Mouse (Mus musculus) hindbrain, embryonic 16.5 days (tissue): ENCODE data around the gene Tfrc. TPM values are rescaled to one million over a fixed set of nuclear protein-coding genes. Genes with fewer than 3 reads are reported as not detected.

ENCODE experiments used
- ATAC-seq: fragments of 200-750 bp; cut with Nextera tagmentation; 2 replicates; pipeline ENCODE4 v1.8.0; 2017; ENCODE audit warnings: moderate TSS enrichment, moderate library complexity
- H3K27ac ChIP-seq: fragments of 300-500 bp; sonication (generic); 2 replicates; pipeline ENCODE4 v1.5.1; 2014; ENCODE audit warnings: low read depth, mild to moderate bottlenecking, control low read depth, low read length, moderate library complexity
- H3K27me3 ChIP-seq: fragments of 300-500 bp; sonication (generic); replicated peaks from 2 replicates; pipeline ENCODE4 v1.6.1; 2014; ENCODE audit warnings: low read length; ENCODE audit not compliant: control insufficient read depth, insufficient read depth
- H3K36me3 ChIP-seq: fragments of 300-500 bp; sonication (generic); 2 replicates; pipeline ENCODE4 v1.6.1; 2014; ENCODE audit warnings: mild to moderate bottlenecking, low read length, moderate library complexity, mixed read lengths; ENCODE audit not compliant: control insufficient read depth, insufficient read depth
- H3K4me1 ChIP-seq: fragments of 300-500 bp; sonication (generic); 2 replicates; pipeline ENCODE4 v1.6.1; 2014; ENCODE audit warnings: low read depth, low read length; ENCODE audit not compliant: control insufficient read depth, insufficient read depth
- H3K4me2 ChIP-seq: fragments of 300-500 bp; sonication (generic); 2 replicates; pipeline ENCODE4 v1.6.1; 2014; ENCODE audit warnings: mild to moderate bottlenecking, low read length, control low read depth, moderate library complexity
- H3K4me3 ChIP-seq: fragments of 300-500 bp; sonication (generic); 2 replicates; pipeline ENCODE4 v1.5.1; 2014; ENCODE audit warnings: mild to moderate bottlenecking, low read length, control low read depth, moderate library complexity
- H3K9ac ChIP-seq: fragments of 300-500 bp; sonication (generic); 2 replicates; pipeline ENCODE4 v1.6.1; 2014; ENCODE audit warnings: low read depth, mild to moderate bottlenecking, control low read depth, low read length, moderate library complexity
- H3K9me3 ChIP-seq: fragments of 300-500 bp; sonication (generic); 2 replicates; pipeline ENCODE4 v1.6.1; 2014; ENCODE audit warnings: mild to moderate bottlenecking, low read length, moderate library complexity; ENCODE audit not compliant: control insufficient read depth
- WGBS: fragments of 180-500 bp; shearing (Covaris S2); extraction: QIAGEN DNeasy Blood & Tissue Kit; methylation state at CpG from one replicate; pipeline ENCODE4 v1.1.7; 2014; 5-methylcytosine and 5-hydroxymethylcytosine counted together
- polyA plus RNA-seq: library from polyadenylated mRNA; unstranded; fragments of >200 nt; fragmentation: Nextera tagmentation; extraction: Ambion mirVana; gene quantifications from 2 replicates; pipeline ENCODE4 v1.2.1, GENCODE M21; 2015

The Tfrc gene
- polyA plus RNA-seq, 1 experiment from 2014 or later, result 26.3 TPM

- Histone ChIP-seq H3K4me1 (peaks cover 18% of the 10 kb centered on the region), H3K4me2 (no peak overlapping the region), H3K4me3 (no peak overlapping the region), H3K36me3 (peaks cover 23% of the 10 kb centered on the region), H3K27ac (no peak overlapping the region), H3K9ac (no peak overlapping the region), H3K27me3 (no peaks in the 10 kb centered on the region), H3K9me3 (no peaks in the 10 kb centered on the region)
- ATAC-seq, result no peak
- 92% methylated on average over 10 of the region's 10 CpGs for WGBS
Observed at GRCm38 (mm10) chr16:32669243-32669642, 60.5 kb downstream of the Tfrc start.

- ATAC-seq, result no peak
- no peak overlapping the region for H3K4me2 ChIP-seq
- 92% methylated on average over 10 of the region's 10 CpGs for WGBS
- peaks cover 16% of the 10 kb centered on the region for H3K4me1 ChIP-seq
- H3K9ac ChIP-seq, result no peak overlapping the region
- no peaks in the 10 kb centered on the region for H3K27me3 ChIP-seq
- H3K36me3 ChIP-seq, result peaks cover 29% of the 10 kb centered on the region
- no peaks in the 10 kb centered on the region for H3K9me3 ChIP-seq
- no peak overlapping the region for H3K4me3 ChIP-seq
- H3K27ac ChIP-seq, result no peak overlapping the region
Observed at GRCm38 (mm10) chr16:32670354-32671124, 61.8 kb downstream of the Tfrc start.

- Histone ChIP-seq H3K4me1 (peaks cover 15% of the 10 kb centered on the region), H3K27me3 (no peaks in the 10 kb centered on the region), H3K4me3 (no peak overlapping the region), H3K9ac (no peak overlapping the region), H3K27ac (no peak overlapping the region), H3K36me3 (peaks cover 36% of the 10 kb centered on the region), H3K4me2 (no peak overlapping the region), H3K9me3 (no peaks in the 10 kb centered on the region)
- no peak for ATAC-seq
- WGBS, result 92% methylated on average over 13 of the region's 13 CpGs
Observed at GRCm38 (mm10) chr16:32671206-32671887, 62.6 kb downstream of the Tfrc start.

DNA sequence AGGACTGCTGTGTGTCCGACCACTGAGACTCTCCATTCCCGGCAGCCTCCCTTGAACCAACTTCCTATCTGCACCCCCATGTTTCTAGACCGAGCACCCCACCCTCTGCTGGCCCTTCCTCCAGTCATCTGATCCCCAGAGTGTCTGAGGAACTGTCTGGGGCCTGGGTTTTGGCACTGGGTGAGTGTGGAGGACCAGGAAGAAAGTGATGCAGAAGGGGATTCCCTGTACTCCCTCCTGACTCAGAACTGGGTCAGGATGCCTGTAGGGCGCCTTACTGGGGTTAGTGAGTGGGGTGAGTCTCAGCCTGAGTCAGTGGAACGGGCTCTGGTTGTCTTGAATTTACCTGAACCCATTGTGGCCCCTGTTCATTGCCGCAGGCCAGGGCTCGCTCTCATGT, 63.5 kb downstream of the Tfrc start:
- Histone ChIP-seq H3K27me3 (no peaks in the 10 kb centered on the region), H3K36me3 (peaks cover 41% of the 10 kb centered on the region), H3K27ac (no peak overlapping the region), H3K9me3 (no peaks in the 10 kb centered on the region), H3K9ac (0 out of 2 replicates have a peak overlapping the region, but pooled peaks have one; percentile 17), H3K4me2 (no peak overlapping the region), H3K4me3 (no peak overlapping the region), H3K4me1 (peaks cover 6% of the 10 kb centered on the region)
- WGBS, result 94% methylated on average over 7 of the region's 7 CpGs
- no peak for ATAC-seq

DNA sequence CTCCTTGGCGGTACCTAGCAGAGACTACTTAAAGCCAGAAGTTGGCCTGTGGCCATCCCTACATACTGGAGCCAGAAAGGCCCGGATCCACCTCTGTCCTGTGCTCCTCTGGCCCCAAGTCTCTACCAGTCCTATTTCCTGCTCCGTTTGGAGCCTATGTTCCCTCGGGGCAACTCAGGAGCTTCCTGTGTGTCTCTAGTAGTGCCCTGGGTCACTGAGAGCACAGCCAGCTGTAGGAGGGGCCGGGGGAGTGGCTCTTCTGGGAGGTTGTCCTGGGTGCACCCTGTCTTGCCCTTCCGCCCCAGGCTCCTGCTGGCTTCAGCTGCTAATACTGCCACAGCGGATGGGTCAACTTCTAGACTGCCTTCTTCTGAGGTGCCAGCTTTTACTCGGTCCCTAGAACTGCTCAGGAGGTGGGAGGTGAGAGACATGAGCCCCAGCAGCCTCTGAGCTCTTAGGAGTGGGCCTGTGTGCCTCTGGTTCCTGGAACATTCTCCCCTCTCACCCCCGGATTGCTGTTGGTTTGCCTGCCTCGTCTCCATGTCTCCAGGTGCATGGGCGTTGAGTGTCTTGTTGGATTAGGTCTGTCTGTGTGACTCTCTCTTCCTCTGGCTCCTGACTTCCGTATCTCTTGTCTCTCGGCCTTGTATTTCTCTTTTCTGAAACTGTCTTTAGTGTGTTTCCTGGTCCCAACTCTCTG, 64.3 kb downstream of the Tfrc start:
- no peaks in the 10 kb centered on the region for H3K27me3 ChIP-seq
- H3K4me2 ChIP-seq, result no peak overlapping the region
- 81% methylated on average over 13 of the region's 13 CpGs for WGBS
- H3K4me1 ChIP-seq, result no peaks in the 10 kb centered on the region; the same call in 1 of the 2 replicates
- no peak overlapping the region for H3K9ac ChIP-seq
- peaks cover 41% of the 10 kb centered on the region for H3K36me3 ChIP-seq
- ATAC-seq, result no peak
- H3K9me3 ChIP-seq, result no peaks in the 10 kb centered on the region
- no peak overlapping the region for H3K4me3 ChIP-seq
- no peak overlapping the region for H3K27ac ChIP-seq

- Histone ChIP-seq H3K27me3 (no peaks in the 10 kb centered on the region), H3K9ac (no peak overlapping the region), H3K27ac (no peak overlapping the region), H3K9me3 (no peaks in the 10 kb centered on the region), H3K36me3 (peaks cover 47% of the 10 kb centered on the region), H3K4me2 (no peak overlapping the region), H3K4me1 (no peaks in the 10 kb centered on the region), H3K4me3 (no peak overlapping the region)
- 89% methylated on average over 17 of the region's 17 CpGs for WGBS
- no peak for ATAC-seq
Observed at GRCm38 (mm10) chr16:32674121-32674740, 65.5 kb downstream of the Tfrc start.

GRCm38 (mm10) chr16:32677040-32677700, 68.5 kb downstream of the Tfrc start:
- no peak overlapping the region for H3K9ac ChIP-seq
- H3K27ac ChIP-seq, result no peak overlapping the region
- H3K4me2 ChIP-seq, result no peak overlapping the region
- peaks cover 40% of the 10 kb centered on the region for H3K36me3 ChIP-seq
- no peaks in the 10 kb centered on the region for H3K9me3 ChIP-seq
- WGBS, result 71% methylated on average over 10 of the region's 10 CpGs
- H3K4me3 ChIP-seq, result no peak overlapping the region
- no peaks in the 10 kb centered on the region for H3K27me3 ChIP-seq
- no peak for ATAC-seq
- H3K4me1 ChIP-seq, result no peaks in the 10 kb centered on the region

DNA sequence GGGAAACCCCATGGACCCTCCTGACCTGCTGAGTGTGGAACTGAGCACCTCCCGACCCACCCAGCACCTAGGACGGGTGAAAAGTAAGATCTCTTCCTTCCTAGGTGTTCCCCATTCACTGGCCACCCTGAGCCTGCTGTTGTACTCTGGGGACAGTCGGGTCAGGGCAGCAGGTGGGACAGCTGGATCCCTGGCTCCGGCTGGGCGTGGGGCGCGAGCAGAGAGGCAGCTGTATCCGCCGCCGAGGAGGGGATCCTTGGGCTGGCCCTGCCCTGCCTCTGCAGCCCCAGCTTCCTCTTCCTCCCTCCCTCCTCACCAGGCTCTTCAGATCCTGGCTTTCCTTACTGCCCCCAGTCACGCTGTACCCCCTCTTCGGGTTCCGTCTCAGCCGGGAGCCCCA, 69.2 kb downstream of the Tfrc start:
- 78% methylated on average over 14 of the region's 14 CpGs for WGBS

More for the DNA sequence above, 69.2 kb downstream of the Tfrc start:
- Histone ChIP-seq H3K9me3 (no peaks in the 10 kb centered on the region), H3K4me2 (no peak overlapping the region), H3K27ac (no peak overlapping the region), H3K36me3 (peaks cover 42% of the 10 kb centered on the region), H3K27me3 (no peaks in the 10 kb centered on the region), H3K4me1 (no peaks in the 10 kb centered on the region), H3K9ac (no peak overlapping the region), H3K4me3 (no peak overlapping the region)
- no peak for ATAC-seq
